Mouse (Mus musculus): ENCODE measurements at regions not wholly inside any gene's neighbourhood (a gene's known extent, or its start where the extent isn't known, plus 50 kb on each side); places are given as distances from the start of the nearest gene placed in this dataset.

- no peak overlapping the region for H3K27ac ChIP-seq (replicated peaks)
- WGBS, result 71% methylated on average over 2 of the region's 2 CpGs
- no peak overlapping the region for H3K4me3 ChIP-seq
- H3K9ac ChIP-seq (replicated peaks), result no peak overlapping the region
- no peaks in the 10 kb centered on the region for H3K36me3 ChIP-seq
- no peak overlapping the region for H3K4me2 ChIP-seq (replicated peaks)
- no peak for ATAC-seq (replicated peaks)
- no peaks in the 10 kb centered on the region for H3K9me3 ChIP-seq
- H3K4me1 ChIP-seq, result peaks cover 12% of the 10 kb centered on the region
- H3K27me3 ChIP-seq, result no peaks in the 10 kb centered on the region
These were observed 200.3 kb downstream of the Spata18 start for GRCm38 (mm10) chr5:73851501-73851900.

GRCm38 (mm10) chr5:73854025-73854773 is 203.0 kb downstream of the Spata18 start:
- peak; percentile 97 for ATAC-seq (replicated peaks)
- Histone ChIP-seq H3K36me3 (no peaks in the 10 kb centered on the region), H3K27me3 (no peaks in the 10 kb centered on the region), H3K27ac (replicated peaks) (no peak overlapping the region; the same call in 1 of the 2 replicates), H3K9me3 (no peaks in the 10 kb centered on the region), H3K9ac (replicated peaks) (0 out of 2 replicates have a peak overlapping the region, but pooled peaks have one; percentile 18), H3K4me1 (peaks cover 12% of the 10 kb centered on the region), H3K4me2 (replicated peaks) (peak overlapping the region; percentile 33), H3K4me3 (no peak overlapping the region)
- WGBS, result 44% methylated on average over 22 of the region's 22 CpGs

- Histone ChIP-seq H3K9ac (replicated peaks) (no peak overlapping the region), H3K4me3 (no peak overlapping the region), H3K27me3 (no peaks in the 10 kb centered on the region), H3K4me1 (peaks cover 12% of the 10 kb centered on the region), H3K4me2 (replicated peaks) (no peak overlapping the region), H3K27ac (replicated peaks) (no peak overlapping the region; the same call in 1 of the 2 replicates), H3K36me3 (no peaks in the 10 kb centered on the region), H3K9me3 (no peaks in the 10 kb centered on the region)
- ATAC-seq (replicated peaks), result no peak
- 70% methylated on average over 18 of the region's 18 CpGs for WGBS
These were observed 203.7 kb downstream of the Spata18 start for GRCm38 (mm10) chr5:73854774-73855371.

- no peaks in the 10 kb centered on the region for H3K27me3 ChIP-seq
- peaks cover 6% of the 10 kb centered on the region for H3K4me1 ChIP-seq
- no peaks in the 10 kb centered on the region for H3K9me3 ChIP-seq
- H3K9ac ChIP-seq (replicated peaks), result no peak overlapping the region
- no peaks in the 10 kb centered on the region for H3K36me3 ChIP-seq
- no peak overlapping the region for H3K4me2 ChIP-seq (replicated peaks)
- H3K4me3 ChIP-seq, result no peak overlapping the region
- no peak overlapping the region for H3K27ac ChIP-seq (replicated peaks)
- WGBS, result 96% methylated on average over 1 of the region's 1 CpGs
- ATAC-seq (replicated peaks), result no peak
These were observed 208.1 kb downstream of the Spata18 start for GRCm38 (mm10) chr5:73859320-73859719.

GRCm38 (mm10) chr5:73864138-73864761 is 204.0 kb downstream of the Usp46 start:
- Histone ChIP-seq H3K4me2 (replicated peaks) (no peak overlapping the region), H3K9ac (replicated peaks) (no peak overlapping the region), H3K36me3 (no peaks in the 10 kb centered on the region), H3K4me1 (no peaks in the 10 kb centered on the region), H3K4me3 (no peak overlapping the region), H3K27me3 (no peaks in the 10 kb centered on the region), H3K27ac (replicated peaks) (no peak overlapping the region), H3K9me3 (no peaks in the 10 kb centered on the region)
- ATAC-seq (replicated peaks), result no peak
- WGBS, result 76% methylated on average over 9 of the region's 9 CpGs

GRCm38 (mm10) chr5:73872641-73873421 is 195.4 kb downstream of the Usp46 start:
- H3K4me2 ChIP-seq (replicated peaks), result no peak overlapping the region
- 72% methylated on average over 9 of the region's 9 CpGs for WGBS
- H3K9ac ChIP-seq (replicated peaks), result no peak overlapping the region
- H3K27me3 ChIP-seq, result no peaks in the 10 kb centered on the region
- H3K4me3 ChIP-seq, result no peak overlapping the region
- no peaks in the 10 kb centered on the region for H3K9me3 ChIP-seq
- 0 out of 2 replicates have a peak, but pooled peaks cover 8% of the 10 kb centered on the region for H3K4me1 ChIP-seq
- no peak overlapping the region for H3K27ac ChIP-seq (replicated peaks)
- no peaks in the 10 kb centered on the region for H3K36me3 ChIP-seq
- ATAC-seq (replicated peaks), result no peak

- no peak for ATAC-seq (replicated peaks)
- H3K27ac ChIP-seq (replicated peaks), result peak overlapping the region; percentile 23; the same call in 1 of the 2 replicates
- WGBS, result 67% methylated on average over 1 of the region's 1 CpGs
These were observed 193.5 kb downstream of the Usp46 start for GRCm38 (mm10) chr5:73874770-73875169.

GRCm38 (mm10) chr5:73875847-73876246 is 192.4 kb downstream of the Usp46 start:
- ATAC-seq (replicated peaks), result no peak
- no peaks in the 10 kb centered on the region for H3K27me3 ChIP-seq
- no peaks in the 10 kb centered on the region for H3K9me3 ChIP-seq
- no peaks in the 10 kb centered on the region for H3K36me3 ChIP-seq
- WGBS, result 30% methylated on average over 3 of the region's 3 CpGs
- H3K4me1 ChIP-seq, result 0 out of 2 replicates have a peak, but pooled peaks cover 8% of the 10 kb centered on the region
- no peak overlapping the region for H3K4me3 ChIP-seq
- H3K4me2 ChIP-seq (replicated peaks), result no peak overlapping the region
- H3K9ac ChIP-seq (replicated peaks), result no peak overlapping the region
- no peak overlapping the region for H3K27ac ChIP-seq (replicated peaks)

More at GRCm38 (mm10) chr5:73874770-73875169, 193.5 kb downstream of the Usp46 start:
- no peak overlapping the region for H3K4me3 ChIP-seq
- no peak overlapping the region for H3K9ac ChIP-seq (replicated peaks)
- H3K27me3 ChIP-seq, result no peaks in the 10 kb centered on the region
- H3K36me3 ChIP-seq, result no peaks in the 10 kb centered on the region
- no peak overlapping the region for H3K4me2 ChIP-seq (replicated peaks)
- no peaks in the 10 kb centered on the region for H3K9me3 ChIP-seq
- 0 out of 2 replicates have a peak, but pooled peaks cover 8% of the 10 kb centered on the region for H3K4me1 ChIP-seq

- Histone ChIP-seq H3K4me3 (no peak overlapping the region), H3K4me1 (no peaks in the 10 kb centered on the region), H3K27ac (replicated peaks) (no peak overlapping the region), H3K4me2 (replicated peaks) (no peak overlapping the region), H3K27me3 (no peaks in the 10 kb centered on the region), H3K9ac (replicated peaks) (no peak overlapping the region), H3K36me3 (no peaks in the 10 kb centered on the region), H3K9me3 (no peaks in the 10 kb centered on the region)
- no peak for ATAC-seq (replicated peaks)
- WGBS, result 86% methylated on average over 3 of the region's 3 CpGs
These were observed 187.3 kb downstream of the Usp46 start for GRCm38 (mm10) chr5:73880936-73881335.

- WGBS, result 67% methylated on average over 5 of the region's 5 CpGs
- Histone ChIP-seq H3K27me3 (no peaks in the 10 kb centered on the region), H3K9ac (replicated peaks) (no peak overlapping the region), H3K4me2 (replicated peaks) (no peak overlapping the region), H3K4me3 (no peak overlapping the region), H3K27ac (replicated peaks) (no peak overlapping the region), H3K36me3 (no peaks in the 10 kb centered on the region), H3K4me1 (no peaks in the 10 kb centered on the region), H3K9me3 (no peaks in the 10 kb centered on the region)
- no peak for ATAC-seq (replicated peaks)
These were observed 186.3 kb downstream of the Usp46 start for GRCm38 (mm10) chr5:73881941-73882340.

GRCm38 (mm10) chr5:73884998-73885397 is 183.2 kb downstream of the Usp46 start:
- Histone ChIP-seq H3K4me1 (no peaks in the 10 kb centered on the region), H3K4me2 (replicated peaks) (no peak overlapping the region), H3K4me3 (no peak overlapping the region), H3K36me3 (no peaks in the 10 kb centered on the region), H3K9ac (replicated peaks) (no peak overlapping the region), H3K9me3 (no peaks in the 10 kb centered on the region), H3K27me3 (no peaks in the 10 kb centered on the region), H3K27ac (replicated peaks) (no peak overlapping the region)
- 70% methylated on average over 12 of the region's 12 CpGs for WGBS
- ATAC-seq (replicated peaks), result no peak

- Histone ChIP-seq H3K36me3 (no peaks in the 10 kb centered on the region), H3K4me3 (no peak overlapping the region), H3K9ac (replicated peaks) (no peak overlapping the region), H3K9me3 (no peaks in the 10 kb centered on the region), H3K27ac (replicated peaks) (no peak overlapping the region), H3K27me3 (no peaks in the 10 kb centered on the region), H3K4me1 (no peaks in the 10 kb centered on the region), H3K4me2 (replicated peaks) (no peak overlapping the region)
- WGBS, result 82% methylated on average over 1 of the region's 1 CpGs
- no peak for ATAC-seq (replicated peaks)
These were observed 182.5 kb downstream of the Usp46 start for GRCm38 (mm10) chr5:73885691-73886090.

Measured in forebrain, embryonic 15.5 days (tissue).